Mouse (Mus musculus) heart, embryonic 11.5 days (tissue): ENCODE data around the gene Alkal2. TPM values are rescaled to one million over a fixed set of nuclear protein-coding genes. Genes with fewer than 3 reads are reported as not detected.
A peak's percentile ranks its signal among the peaks of the same experiment; 100 is the strongest.

Experiments used
- ATAC-seq: fragments of 200-750 bp; cut with Nextera tagmentation; replicated peaks from 2 replicates; pipeline ENCODE4 v1.8.0; 2017; ENCODE audit warnings: moderate library complexity; ENCODE audit not compliant: insufficient number of reproducible peaks, low FRiP score, low TSS enrichment
- H3K27ac ChIP-seq: fragments of 300-500 bp; sonication (generic); 2 replicates; pipeline ENCODE4 v1.5.1; 2014; ENCODE audit warnings: mild to moderate bottlenecking, low read depth, low read length
- H3K27me3 ChIP-seq: fragments of 300-500 bp; sonication (generic); 2 replicates; pipeline ENCODE4 v1.6.1; 2014; ENCODE audit warnings: mild to moderate bottlenecking, low read length, mixed read lengths; ENCODE audit not compliant: control insufficient read depth, insufficient read depth
- H3K36me3 ChIP-seq: fragments of 300-500 bp; sonication (generic); 2 replicates; pipeline ENCODE4 v1.6.1; 2014; ENCODE audit warnings: mild to moderate bottlenecking, low read length, moderate library complexity, mixed read lengths; ENCODE audit not compliant: control insufficient read depth, insufficient read depth
- H3K4me1 ChIP-seq: fragments of 300-500 bp; sonication (generic); 2 replicates; pipeline ENCODE4 v1.6.1; 2014; ENCODE audit warnings: low read length; ENCODE audit not compliant: control insufficient read depth, insufficient read depth
- H3K4me2 ChIP-seq: fragments of 300-500 bp; sonication (generic); 2 replicates; pipeline ENCODE4 v1.6.1; 2014; ENCODE audit warnings: mild to moderate bottlenecking, moderate library complexity
- H3K4me3 ChIP-seq: fragments of 300-500 bp; sonication (generic); 2 replicates; pipeline ENCODE4 v1.5.1; 2014; ENCODE audit warnings: low read depth, low read length
- H3K9ac ChIP-seq: fragments of 300-500 bp; sonication (generic); 2 replicates; pipeline ENCODE4 v1.6.1; 2014; ENCODE audit warnings: mild to moderate bottlenecking, low read depth, low read length, moderate library complexity
- H3K9me3 ChIP-seq: fragments of 300-500 bp; sonication (generic); replicated peaks from 2 replicates; pipeline ENCODE4 v1.6.1; 2016; ENCODE audit warnings: low read length; ENCODE audit not compliant: control insufficient read depth
- WGBS: fragments of 180-500 bp; shearing (Covaris S2); extraction: QIAGEN DNeasy Blood & Tissue Kit; methylation state at CpG from one replicate; pipeline ENCODE4 v1.1.7; 2014; ENCODE audit not compliant: insufficient replicate concordance; 5-methylcytosine and 5-hydroxymethylcytosine counted together
- polyA plus RNA-seq: library from polyadenylated mRNA; unstranded; fragments of >200 nt; fragmentation: Nextera tagmentation; extraction: Ambion mirVana; gene quantifications from 2 replicates; pipeline ENCODE4 v1.2.1, GENCODE M21; 2014

Alkal2 gene
- polyA plus RNA-seq, 1 experiment from 2014 or later = 0.26 TPM

GRCm38 (mm10) chr12:30879447-30879846 is 4.7 kb upstream of the Alkal2 start:
- Histone ChIP-seq H3K9me3 (no peaks in the 10 kb centered on the region), H3K4me2 (no peak overlapping the region), H3K36me3 (no peaks in the 10 kb centered on the region), H3K27me3 (peaks cover 25% of the 10 kb centered on the region), H3K27ac (no peak overlapping the region), H3K9ac (no peak overlapping the region), H3K4me3 (no peak overlapping the region), H3K4me1 (no peaks in the 10 kb centered on the region)
- WGBS = 71% methylated on average over 6 of the region's 6 CpGs
- ATAC-seq = no peak

GRCm38 (mm10) chr12:30883592-30883985 is 533 bp upstream of the Alkal2 start:
- no peak overlapping the region for H3K27ac ChIP-seq
- peak overlapping the region; percentile 58 for H3K4me3 ChIP-seq
- H3K4me2 ChIP-seq = peak overlapping the region; percentile 99
- peaks cover 58% of the 10 kb centered on the region for H3K27me3 ChIP-seq
- 28% methylated on average over 4 of the region's 4 CpGs for WGBS
- H3K36me3 ChIP-seq = no peaks in the 10 kb centered on the region
- no peak overlapping the region for H3K9ac ChIP-seq
- H3K4me1 ChIP-seq = no peaks in the 10 kb centered on the region
- no peak for ATAC-seq
- H3K9me3 ChIP-seq = no peaks in the 10 kb centered on the region

DNA sequence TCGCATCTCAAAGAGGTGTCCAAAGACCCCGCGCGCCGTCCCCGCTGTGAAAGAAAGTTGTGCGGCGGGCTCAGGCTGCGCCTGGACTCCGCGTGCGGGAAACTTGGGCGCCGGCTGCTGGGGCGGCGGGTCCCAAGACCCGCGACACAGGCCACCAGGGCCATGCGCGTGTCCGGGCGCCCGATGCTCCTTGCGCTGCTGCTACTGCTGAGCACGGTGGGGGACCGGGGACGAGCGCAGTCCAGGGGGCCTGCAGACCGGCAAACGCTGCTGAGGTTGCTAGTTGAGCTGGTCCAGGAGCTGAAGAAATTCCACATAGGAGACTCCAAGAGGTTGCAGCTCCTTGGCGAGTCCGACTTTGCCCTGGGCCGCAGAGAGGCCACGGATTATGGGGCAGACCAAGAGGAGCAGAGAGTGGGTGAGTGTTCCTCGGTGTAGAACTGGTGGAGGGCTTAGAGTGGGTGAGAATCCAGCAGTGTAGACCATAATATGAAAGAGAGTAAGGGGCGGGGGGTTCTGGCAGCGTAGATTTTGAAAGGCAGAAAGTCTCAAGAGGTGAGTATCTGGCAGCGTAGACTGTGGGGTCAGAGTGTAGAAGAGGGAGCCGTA is 604 bp downstream of the Alkal2 start:
- Histone ChIP-seq H3K36me3 (no peaks in the 10 kb centered on the region), H3K9me3 (no peaks in the 10 kb centered on the region), H3K27ac (no peak overlapping the region), H3K27me3 (peaks cover 58% of the 10 kb centered on the region), H3K4me1 (no peaks in the 10 kb centered on the region), H3K4me2 (peak overlapping the region; percentile 99), H3K4me3 (peak overlapping the region; percentile 58), H3K9ac (peak overlapping the region; percentile 10; the same call in 1 of the 2 replicates)
- ATAC-seq = 0 out of 2 replicates have a peak, but pooled peaks have one; percentile 35
- 8% methylated on average over 38 of the region's 39 CpGs for WGBS

DNA sequence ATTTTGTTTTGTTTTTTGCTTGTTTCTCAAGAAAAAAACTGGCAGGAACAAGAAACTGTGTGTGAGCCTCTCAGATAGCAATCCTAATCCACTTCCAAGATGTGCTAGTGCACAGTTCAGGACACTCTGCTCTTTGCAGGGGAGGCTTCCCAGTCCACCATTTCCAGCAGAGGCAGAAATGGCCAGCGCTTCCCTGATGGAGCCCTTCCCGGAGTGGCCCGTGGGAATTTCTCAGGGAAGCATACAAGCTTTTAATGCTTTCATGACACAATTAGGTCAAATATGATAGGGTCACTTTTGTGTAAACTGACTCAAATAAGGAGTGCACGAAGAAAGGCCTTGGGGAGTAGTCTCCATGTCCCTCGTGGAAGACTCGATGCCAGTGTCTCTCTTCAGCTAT is 1.8 kb downstream of the Alkal2 start:
- Histone ChIP-seq H3K9ac (no peak overlapping the region), H3K36me3 (no peaks in the 10 kb centered on the region), H3K4me1 (no peaks in the 10 kb centered on the region), H3K4me3 (no peak overlapping the region), H3K4me2 (no peak overlapping the region), H3K27ac (no peak overlapping the region), H3K9me3 (no peaks in the 10 kb centered on the region), H3K27me3 (peaks cover 58% of the 10 kb centered on the region)
- no peak for ATAC-seq
- 70% methylated on average over 6 of the region's 6 CpGs for WGBS

GRCm38 (mm10) chr12:30888003-30888402 is 3.9 kb downstream of the Alkal2 start:
- no peaks in the 10 kb centered on the region for H3K9me3 ChIP-seq
- H3K27me3 ChIP-seq = peaks cover 47% of the 10 kb centered on the region
- no peak overlapping the region for H3K4me2 ChIP-seq
- ATAC-seq = no peak
- H3K9ac ChIP-seq = no peak overlapping the region
- no peak overlapping the region for H3K4me3 ChIP-seq
- 64% methylated on average over 4 of the region's 4 CpGs for WGBS
- H3K4me1 ChIP-seq = no peaks in the 10 kb centered on the region
- no peaks in the 10 kb centered on the region for H3K36me3 ChIP-seq
- H3K27ac ChIP-seq = no peak overlapping the region

- 31% methylated on average over 5 of the region's 5 CpGs for WGBS
- no peaks in the 10 kb centered on the region for H3K36me3 ChIP-seq
- H3K4me2 ChIP-seq = no peak overlapping the region
- H3K27ac ChIP-seq = no peak overlapping the region
- H3K4me1 ChIP-seq = no peaks in the 10 kb centered on the region
- no peak overlapping the region for H3K9ac ChIP-seq
- H3K4me3 ChIP-seq = no peak overlapping the region
- no peaks in the 10 kb centered on the region for H3K9me3 ChIP-seq
- ATAC-seq = no peak
- H3K27me3 ChIP-seq = peaks cover 27% of the 10 kb centered on the region
Measured at GRCm38 (mm10) chr12:30890067-30890466, 5.9 kb downstream of the Alkal2 start.

- Histone ChIP-seq H3K27ac (no peak overlapping the region), H3K4me2 (no peak overlapping the region), H3K27me3 (peaks cover 13% of the 10 kb centered on the region), H3K36me3 (no peaks in the 10 kb centered on the region), H3K9me3 (no peaks in the 10 kb centered on the region), H3K4me1 (no peaks in the 10 kb centered on the region), H3K4me3 (no peak overlapping the region), H3K9ac (no peak overlapping the region)
- WGBS = 82% methylated on average over 7 of the region's 7 CpGs
- no peak for ATAC-seq
Measured at GRCm38 (mm10) chr12:30891438-30891837, 7.3 kb downstream of the Alkal2 start.

- Histone ChIP-seq H3K27ac (0 out of 2 replicates have a peak overlapping the region, but pooled peaks have one; percentile 29), H3K9ac (no peak overlapping the region)
- peak; percentile 72 for ATAC-seq
Measured at GRCm38 (mm10) chr12:30897039-30897438, 12.9 kb downstream of the Alkal2 start.

DNA sequence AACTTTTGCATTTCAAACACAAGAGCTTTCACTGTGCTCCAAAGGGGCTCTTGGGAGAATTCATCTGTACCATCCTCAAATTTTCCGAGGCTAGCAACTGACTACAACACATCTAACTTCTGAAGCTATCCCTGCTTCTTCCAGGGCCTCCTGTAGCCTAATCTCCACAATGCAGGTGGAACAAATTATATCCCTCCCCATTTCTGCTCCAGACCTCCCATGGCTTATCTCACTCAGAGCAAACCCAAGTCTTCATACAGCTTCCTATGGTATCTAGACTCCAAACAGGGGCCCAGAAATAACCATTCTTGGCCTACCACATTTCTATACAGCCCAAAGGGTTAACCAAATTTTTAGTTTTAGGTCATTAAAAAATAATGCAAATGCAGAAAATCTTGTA is 24.5 kb downstream of the Alkal2 start:
- 84% methylated on average over 1 of the region's 1 CpGs for WGBS
- Histone ChIP-seq H3K27me3 (no peaks in the 10 kb centered on the region), H3K4me2 (peak overlapping the region; percentile 87; the same call in 1 of the 2 replicates), H3K4me3 (no peak overlapping the region), H3K36me3 (peaks cover 2% of the 10 kb centered on the region; the same call in 1 of the 2 replicates), H3K4me1 (peaks cover 9% of the 10 kb centered on the region; the same call in 1 of the 2 replicates), H3K9ac (no peak overlapping the region), H3K27ac (peak overlapping the region; percentile 70), H3K9me3 (no peaks in the 10 kb centered on the region)
- peak; percentile 47; the same call in 1 of the 2 replicates for ATAC-seq

More at GRCm38 (mm10) chr12:30897039-30897438, 12.9 kb downstream of the Alkal2 start:
- H3K27me3 ChIP-seq = no peaks in the 10 kb centered on the region
- H3K4me1 ChIP-seq = no peaks in the 10 kb centered on the region
- WGBS = 75% methylated on average over 4 of the region's 4 CpGs
- H3K4me2 ChIP-seq = no peak overlapping the region
- peaks cover 5% of the 10 kb centered on the region; the same call in 1 of the 2 replicates for H3K36me3 ChIP-seq
- no peaks in the 10 kb centered on the region for H3K9me3 ChIP-seq
- no peak overlapping the region for H3K4me3 ChIP-seq
